Mouse (Mus musculus): ENCODE data around the gene Mgat5.

The Mgat5 gene

DNA sequence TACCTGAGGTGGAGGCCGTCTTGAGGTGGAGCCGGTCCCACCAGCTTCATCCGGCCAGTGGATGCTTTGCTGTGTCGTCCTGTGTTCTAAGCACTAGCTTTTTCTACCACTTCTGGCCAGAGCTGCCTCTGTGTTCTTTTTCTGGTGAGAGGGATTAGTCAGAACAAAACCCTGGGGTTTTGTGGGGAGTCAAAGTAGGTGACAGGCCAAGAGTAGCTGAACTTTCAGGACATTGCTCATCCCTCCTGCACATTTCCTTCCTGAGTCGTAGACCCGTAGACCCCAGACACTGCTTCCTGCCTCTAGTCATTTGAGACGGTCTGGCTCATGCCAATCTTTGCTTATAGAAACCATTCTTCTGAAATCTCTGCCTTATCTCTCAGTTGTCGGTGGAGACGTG is 140.1 kb downstream of the Mgat5 start:
- peak; percentile 11 for DNase-seq (ENCODE audit: low read depth, low spot score)
- Histone ChIP-seq H3K36me3 (ENCODE audit: control insufficient read depth, insufficient read depth, low read length, poor library complexity, severe bottlenecking) (no peaks in the 10 kb centered on the region), H3K27me3 (ENCODE audit: control insufficient read depth, insufficient read depth, low read length, poor library complexity, severe bottlenecking) (no peaks in the 10 kb centered on the region)

GRCm38 (mm10) chr1:127346596-127347139 is 141.9 kb downstream of the Mgat5 start:
- Histone ChIP-seq H3K27me3 (ENCODE audit: control insufficient read depth, insufficient read depth, low read length, poor library complexity, severe bottlenecking) (no peaks in the 10 kb centered on the region), H3K36me3 (ENCODE audit: control insufficient read depth, insufficient read depth, low read length, poor library complexity, severe bottlenecking) (no peaks in the 10 kb centered on the region; the same call in 1 of the 2 replicates)
- DNase-seq (ENCODE audit: low read depth, low spot score) = no peak

GRCm38 (mm10) chr1:127347878-127348620 is 143.2 kb downstream of the Mgat5 start:
- no peak for DNase-seq (ENCODE audit: low read depth, low spot score)

GRCm38 (mm10) chr1:127348642-127349341 is 144.0 kb downstream of the Mgat5 start:
- Histone ChIP-seq H3K27me3 (ENCODE audit: control insufficient read depth, insufficient read depth, low read length, poor library complexity, severe bottlenecking) (no peaks in the 10 kb centered on the region), H3K36me3 (ENCODE audit: control insufficient read depth, insufficient read depth, low read length, poor library complexity, severe bottlenecking) (no peaks in the 10 kb centered on the region; the same call in 1 of the 2 replicates)
- DNase-seq (ENCODE audit: low read depth, low spot score) = peak; percentile 14

More at GRCm38 (mm10) chr1:127347878-127348620, 143.2 kb downstream of the Mgat5 start:
- no peaks in the 10 kb centered on the region for H3K27me3 ChIP-seq (ENCODE audit: control insufficient read depth, insufficient read depth, low read length, poor library complexity, severe bottlenecking)
- no peaks in the 10 kb centered on the region; the same call in 1 of the 2 replicates for H3K36me3 ChIP-seq (ENCODE audit: control insufficient read depth, insufficient read depth, low read length, poor library complexity, severe bottlenecking)

DNA sequence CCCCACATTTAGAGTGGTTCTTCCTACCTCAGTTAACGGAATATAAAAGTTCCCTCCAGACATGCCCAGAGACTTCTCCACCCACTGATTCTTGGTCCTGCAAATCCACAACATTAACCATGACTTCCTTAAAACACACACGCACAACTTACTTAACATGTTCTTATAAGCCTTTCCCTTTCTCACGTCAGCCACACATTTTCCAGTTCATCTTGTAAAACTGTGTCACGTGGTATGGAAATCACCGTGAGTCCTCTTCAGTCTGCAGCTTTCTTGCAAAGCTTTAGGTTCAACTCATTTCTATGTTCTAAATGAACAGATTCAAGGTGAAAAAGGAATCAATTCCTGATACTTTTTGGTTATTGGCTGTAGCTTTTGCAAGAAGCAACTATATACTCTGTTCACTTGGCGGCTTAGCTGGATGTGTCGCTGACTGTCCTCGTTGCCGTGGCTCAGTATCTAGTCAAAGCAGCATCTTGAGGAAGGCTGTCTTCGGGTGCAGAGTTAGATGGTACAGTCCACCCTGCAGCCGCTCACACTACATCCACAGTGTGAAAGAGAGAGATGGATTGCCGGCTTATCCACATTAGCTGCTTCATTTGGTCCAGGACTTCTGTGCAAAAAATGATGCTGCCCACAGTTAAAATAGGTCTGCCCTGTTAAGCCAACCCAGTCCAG is 146.7 kb downstream of the Mgat5 start:
- no peak for DNase-seq (ENCODE audit: low read depth, low spot score)
- H3K27me3 ChIP-seq (ENCODE audit: control insufficient read depth, insufficient read depth, low read length, poor library complexity, severe bottlenecking) = no peaks in the 10 kb centered on the region
- no peaks in the 10 kb centered on the region; the same call in 1 of the 2 replicates for H3K36me3 ChIP-seq (ENCODE audit: control insufficient read depth, insufficient read depth, low read length, poor library complexity, severe bottlenecking)

GRCm38 (mm10) chr1:127352131-127352793 is 147.4 kb downstream of the Mgat5 start:
- no peaks in the 10 kb centered on the region for H3K27me3 ChIP-seq (ENCODE audit: control insufficient read depth, insufficient read depth, low read length, poor library complexity, severe bottlenecking)
- DNase-seq (ENCODE audit: low read depth, low spot score) = no peak

DNA sequence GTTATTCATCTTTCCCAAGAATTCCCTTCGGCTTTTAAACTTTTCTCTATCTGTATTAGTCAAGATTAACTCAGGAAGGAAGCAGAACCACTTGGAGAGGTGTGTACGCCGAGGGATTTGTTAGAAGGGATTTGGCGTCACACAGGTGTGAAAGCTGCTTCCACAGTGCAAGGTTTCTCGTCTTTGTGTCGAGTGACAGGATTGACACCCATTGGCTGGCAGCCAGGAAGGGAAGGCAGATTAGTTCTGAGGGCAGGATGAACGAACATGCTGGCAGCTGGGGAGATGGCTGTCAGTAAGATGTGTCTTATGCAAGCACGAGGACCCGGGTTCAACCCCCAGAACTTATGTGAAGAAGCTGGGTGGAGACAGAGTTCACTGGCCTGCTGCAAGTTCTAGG is 148.6 kb downstream of the Mgat5 start:
- no peak for DNase-seq (ENCODE audit: low read depth, low spot score)
- Histone ChIP-seq H3K27me3 (ENCODE audit: control insufficient read depth, insufficient read depth, low read length, poor library complexity, severe bottlenecking) (no peaks in the 10 kb centered on the region), H3K36me3 (ENCODE audit: control insufficient read depth, insufficient read depth, low read length, poor library complexity, severe bottlenecking) (no peaks in the 10 kb centered on the region; the same call in 1 of the 2 replicates)

More at GRCm38 (mm10) chr1:127352131-127352793, 147.4 kb downstream of the Mgat5 start:
- no peaks in the 10 kb centered on the region; the same call in 1 of the 2 replicates for H3K36me3 ChIP-seq (ENCODE audit: control insufficient read depth, insufficient read depth, low read length, poor library complexity, severe bottlenecking)

- DNase-seq (ENCODE audit: low read depth, low spot score) = no peak
- no peaks in the 10 kb centered on the region for H3K27me3 ChIP-seq (ENCODE audit: control insufficient read depth, insufficient read depth, low read length, poor library complexity, severe bottlenecking)
- H3K36me3 ChIP-seq (ENCODE audit: control insufficient read depth, insufficient read depth, low read length, poor library complexity, severe bottlenecking) = no peaks in the 10 kb centered on the region; the same call in 1 of the 2 replicates
These were observed 149.3 kb downstream of the Mgat5 start for GRCm38 (mm10) chr1:127354152-127354551.

GRCm38 (mm10) chr1:127355034-127355433 is 150.2 kb downstream of the Mgat5 start:
- Histone ChIP-seq H3K36me3 (ENCODE audit: control insufficient read depth, insufficient read depth, low read length, poor library complexity, severe bottlenecking) (no peaks in the 10 kb centered on the region; the same call in 1 of the 2 replicates), H3K27me3 (ENCODE audit: control insufficient read depth, insufficient read depth, low read length, poor library complexity, severe bottlenecking) (no peaks in the 10 kb centered on the region)
- DNase-seq (ENCODE audit: low read depth, low spot score) = no peak

GRCm38 (mm10) chr1:127363638-127364037 is 158.8 kb downstream of the Mgat5 start:
- H3K27me3 ChIP-seq (ENCODE audit: control insufficient read depth, insufficient read depth, low read length, poor library complexity, severe bottlenecking) = no peaks in the 10 kb centered on the region
- no peak for DNase-seq (ENCODE audit: low read depth, low spot score)
- peaks cover 5% of the 10 kb centered on the region; the same call in 1 of the 2 replicates for H3K36me3 ChIP-seq (ENCODE audit: control insufficient read depth, insufficient read depth, low read length, poor library complexity, severe bottlenecking)

- Histone ChIP-seq H3K27me3 (ENCODE audit: control insufficient read depth, insufficient read depth, low read length, poor library complexity, severe bottlenecking) (no peaks in the 10 kb centered on the region), H3K36me3 (ENCODE audit: control insufficient read depth, insufficient read depth, low read length, poor library complexity, severe bottlenecking) (peaks cover 5% of the 10 kb centered on the region; the same call in 1 of the 2 replicates)
- no peak for DNase-seq (ENCODE audit: low read depth, low spot score)
These were observed 160.9 kb downstream of the Mgat5 start for GRCm38 (mm10) chr1:127365706-127366105.

GRCm38 (mm10) chr1:127366111-127366510 is 161.3 kb downstream of the Mgat5 start:
- DNase-seq (ENCODE audit: low read depth, low spot score) = no peak
- peaks cover 5% of the 10 kb centered on the region; the same call in 1 of the 2 replicates for H3K36me3 ChIP-seq (ENCODE audit: control insufficient read depth, insufficient read depth, low read length, poor library complexity, severe bottlenecking)
- no peaks in the 10 kb centered on the region for H3K27me3 ChIP-seq (ENCODE audit: control insufficient read depth, insufficient read depth, low read length, poor library complexity, severe bottlenecking)

DNA sequence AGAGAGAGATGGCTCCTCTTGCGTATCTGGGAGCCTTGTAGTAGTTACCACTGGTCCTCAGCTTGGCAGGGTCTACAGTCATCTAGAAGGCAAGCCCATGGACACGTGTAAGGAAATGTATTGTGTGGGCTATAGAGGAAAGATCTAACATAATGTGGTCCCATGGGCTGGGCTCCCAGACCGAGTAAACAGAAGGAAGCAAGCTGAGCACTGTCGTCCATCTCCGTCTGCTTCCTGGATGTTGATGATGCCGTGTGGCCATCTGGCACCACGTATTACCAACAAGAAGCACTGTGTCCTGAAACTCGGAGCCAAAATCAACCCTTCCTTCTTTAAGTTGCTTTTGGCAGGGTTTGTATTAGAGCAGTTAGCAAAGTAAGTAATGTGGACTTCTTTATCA is 163.7 kb downstream of the Mgat5 start:
- Histone ChIP-seq H3K36me3 (ENCODE audit: control insufficient read depth, insufficient read depth, low read length, poor library complexity, severe bottlenecking) (peaks cover 5% of the 10 kb centered on the region; the same call in 1 of the 2 replicates), H3K27me3 (ENCODE audit: control insufficient read depth, insufficient read depth, low read length, poor library complexity, severe bottlenecking) (no peaks in the 10 kb centered on the region)
- no peak for DNase-seq (ENCODE audit: low read depth, low spot score)

- H3K27me3 ChIP-seq (ENCODE audit: control insufficient read depth, insufficient read depth, low read length, poor library complexity, severe bottlenecking) = no peaks in the 10 kb centered on the region
- peaks cover 5% of the 10 kb centered on the region; the same call in 1 of the 2 replicates for H3K36me3 ChIP-seq (ENCODE audit: control insufficient read depth, insufficient read depth, low read length, poor library complexity, severe bottlenecking)
- DNase-seq (ENCODE audit: low read depth, low spot score) = no peak
These were observed 164.7 kb downstream of the Mgat5 start for GRCm38 (mm10) chr1:127369538-127369937.
